Mouse (Mus musculus) stomach, postnatal 0 days (tissue): Measurements from ENCODE around the gene Zgpat. TPM values are rescaled to one million over a fixed set of nuclear protein-coding genes. Genes with fewer than 3 reads are reported as not detected.

Experiments
- ATAC-seq: fragments of 200-750 bp; cut with Nextera tagmentation; 2 replicates; pipeline ENCODE4 v1.8.0; 2017; ENCODE audit not compliant: low FRiP score, low TSS enrichment
- DNase-seq: peaks from one replicate; pipeline ENCODE4 v3.0.0-alpha.2; 2016; ENCODE audit warnings: low spot score
- H3K27ac ChIP-seq: fragments of 300-500 bp; sonication (generic); replicated peaks from 2 replicates; pipeline ENCODE4 v1.5.1; 2014; ENCODE audit warnings: mild to moderate bottlenecking, control low read depth
- H3K27me3 ChIP-seq: fragments of 300-500 bp; sonication (generic); 2 replicates; pipeline ENCODE4 v1.6.1; 2014; ENCODE audit warnings: low read length; ENCODE audit not compliant: control insufficient read depth, insufficient read depth
- H3K36me3 ChIP-seq: fragments of 300-500 bp; sonication (generic); 2 replicates; pipeline ENCODE4 v1.6.1; 2014; ENCODE audit warnings: low read length, mixed read lengths; ENCODE audit not compliant: control insufficient read depth, insufficient read depth
- H3K4me1 ChIP-seq: fragments of 300-500 bp; sonication (generic); replicated peaks from 2 replicates; pipeline ENCODE4 v1.6.1; 2014; ENCODE audit warnings: antibody characterized with exemption; ENCODE audit not compliant: control insufficient read depth, insufficient read depth
- H3K4me2 ChIP-seq: fragments of 300-500 bp; sonication (generic); replicated peaks from 2 replicates; pipeline ENCODE4 v1.6.1; 2014; ENCODE audit warnings: low read depth, mild to moderate bottlenecking, control low read depth, moderate library complexity
- H3K4me3 ChIP-seq: fragments of 300-500 bp; sonication (generic); 2 replicates; pipeline ENCODE4 v1.5.1; 2014; ENCODE audit warnings: low read depth, low read length, control low read depth
- H3K9ac ChIP-seq: fragments of 300-500 bp; sonication (generic); 2 replicates; pipeline ENCODE4 v1.6.1; 2014; ENCODE audit warnings: mild to moderate bottlenecking, low read length, control low read depth, mixed read lengths
- H3K9me3 ChIP-seq: fragments of 300-500 bp; sonication (generic); 2 replicates; pipeline ENCODE4 v1.6.1; 2016; ENCODE audit warnings: low read length; ENCODE audit not compliant: control insufficient read depth
- CTCF ChIP-seq: IDR thresholded peaks from 2 replicates; pipeline ENCODE4 v1.5.1; 2016; ENCODE audit warnings: antibody characterized with exemption, low read depth, mild to moderate bottlenecking, moderate library complexity
- EP300 ChIP-seq: optimal IDR thresholded peaks from 2 replicates; pipeline ENCODE3; 2016; ENCODE audit warnings: antibody characterized with exemption
- WGBS: fragments of 180-500 bp; shearing (Covaris S2); extraction: QIAGEN DNeasy Blood & Tissue Kit; methylation state at CpG from one replicate; pipeline ENCODE4 v1.1.7; 2014; 5-methylcytosine and 5-hydroxymethylcytosine counted together
- polyA plus RNA-seq: library from polyadenylated mRNA; unstranded; fragments of >200 nt; fragmentation: Nextera tagmentation; extraction: Ambion mirVana; gene quantifications from 2 replicates; pipeline ENCODE4 v1.2.1, GENCODE M21; 2015

Gene Zgpat
- polyA plus RNA-seq, 1 experiment from 2014 or later = 15.5 TPM

DNA sequence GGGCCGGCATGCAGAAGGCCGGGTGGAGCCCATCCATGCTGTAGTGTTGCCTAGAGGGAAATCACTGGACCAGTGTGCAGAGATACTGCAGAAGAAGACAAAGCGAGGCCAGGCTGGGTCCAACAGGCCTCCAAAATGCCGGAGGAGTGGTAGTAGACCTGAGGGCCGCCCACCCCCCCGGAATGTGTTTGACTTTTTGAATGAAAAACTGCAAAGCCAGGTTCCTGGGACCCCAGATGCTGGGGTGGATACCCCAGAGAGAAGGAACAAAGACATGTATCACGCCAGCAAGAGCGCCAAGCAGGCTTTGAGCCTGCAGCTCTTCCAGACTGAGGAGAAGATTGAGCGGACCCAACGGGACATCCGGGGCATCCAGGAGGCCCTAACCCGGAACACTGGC is 15.1 kb downstream of the Zgpat start, which contains the start of gene Lime1:
Lime1 (plus strand) TSS at position 301 of the 400 bp plus-strand sequence.
- peaks cover 24% of the 10 kb centered on the region for H3K36me3 ChIP-seq
- no peak for TF ChIP-seq CTCF
- no peak for TF ChIP-seq EP300
- WGBS = 93% methylated on average over 12 of the region's 12 CpGs

DNA sequence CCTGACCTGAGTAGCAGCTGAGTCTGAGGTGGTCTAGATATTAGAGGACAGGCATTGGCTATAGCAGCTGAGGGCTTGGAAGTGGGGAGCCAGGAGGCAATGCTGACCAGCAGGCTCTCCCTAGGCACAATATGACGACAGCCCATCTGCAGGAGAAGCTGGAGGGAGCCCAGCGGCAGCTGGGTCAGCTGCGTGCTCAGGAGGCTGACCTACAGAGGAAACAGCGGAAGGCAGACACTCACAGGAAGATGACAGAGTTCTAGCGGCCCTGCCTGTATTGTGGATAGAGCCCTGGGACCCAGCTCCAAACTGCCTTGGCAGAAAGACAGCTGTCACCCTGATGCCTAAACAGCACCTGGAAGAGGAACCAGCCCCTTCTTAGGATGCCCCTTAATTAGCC is 15.5 kb downstream of the Zgpat start:
- Histone ChIP-seq H3K4me3 (no peak overlapping the region), H3K9me3 (no peaks in the 10 kb centered on the region), H3K4me1 (no peaks in the 10 kb centered on the region), H3K27ac (no peak overlapping the region), H3K9ac (no peak overlapping the region), H3K4me2 (no peak overlapping the region), H3K27me3 (no peaks in the 10 kb centered on the region), H3K36me3 (peaks cover 24% of the 10 kb centered on the region)
- ATAC-seq (no peak), DNase-seq (no peak)
- TF ChIP-seq CTCF = no peak
- no peak for TF ChIP-seq EP300
- WGBS = 82% methylated on average over 5 of the region's 5 CpGs

More for the DNA sequence above, 15.1 kb downstream of the Zgpat start, which contains the start of gene Lime1:
- H3K9ac ChIP-seq = no peak within 1 kb of the TSS
- no peak for DNase-seq
- no peaks in the 10 kb centered on the region for H3K9me3 ChIP-seq
- no peaks in the 10 kb centered on the region for H3K27me3 ChIP-seq
- no peaks in the 10 kb centered on the region for H3K4me1 ChIP-seq
- H3K4me2 ChIP-seq = no peak within 1 kb of the TSS
- ATAC-seq = no peak
- H3K4me3 ChIP-seq = no peak within 1 kb of the TSS
- H3K27ac ChIP-seq = no peak within 1 kb of the TSS

DNA sequence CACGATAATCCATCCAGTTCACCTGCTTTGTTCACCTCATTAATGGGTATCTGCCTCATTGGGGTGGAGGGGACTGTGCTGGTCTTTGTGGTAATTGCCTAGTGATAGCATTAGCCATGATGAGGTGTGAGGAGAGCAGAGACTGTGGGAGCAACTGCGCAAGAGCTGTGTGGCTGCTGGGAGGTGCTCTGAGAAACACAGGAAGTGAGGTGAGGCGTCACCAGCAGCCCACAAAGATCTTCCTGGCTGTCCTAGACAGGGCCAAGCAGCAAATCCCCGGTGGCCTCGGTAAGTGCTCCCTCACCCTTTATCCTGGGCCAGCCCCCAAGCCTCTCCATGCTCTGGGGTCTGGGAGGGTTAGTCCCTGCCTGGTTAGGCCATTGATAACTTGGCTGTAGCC is 16.4 kb downstream of the Zgpat start:
- Histone ChIP-seq H3K27ac (no peak overlapping the region), H3K9me3 (no peaks in the 10 kb centered on the region), H3K27me3 (no peaks in the 10 kb centered on the region), H3K4me3 (no peak overlapping the region), H3K9ac (no peak overlapping the region), H3K4me1 (no peaks in the 10 kb centered on the region), H3K4me2 (no peak overlapping the region), H3K36me3 (peaks cover 24% of the 10 kb centered on the region)
- DNase-seq (no peak), ATAC-seq (no peak)
- TF ChIP-seq EP300 (no peak), CTCF (no peak)
- WGBS = 93% methylated on average over 5 of the region's 5 CpGs

DNA sequence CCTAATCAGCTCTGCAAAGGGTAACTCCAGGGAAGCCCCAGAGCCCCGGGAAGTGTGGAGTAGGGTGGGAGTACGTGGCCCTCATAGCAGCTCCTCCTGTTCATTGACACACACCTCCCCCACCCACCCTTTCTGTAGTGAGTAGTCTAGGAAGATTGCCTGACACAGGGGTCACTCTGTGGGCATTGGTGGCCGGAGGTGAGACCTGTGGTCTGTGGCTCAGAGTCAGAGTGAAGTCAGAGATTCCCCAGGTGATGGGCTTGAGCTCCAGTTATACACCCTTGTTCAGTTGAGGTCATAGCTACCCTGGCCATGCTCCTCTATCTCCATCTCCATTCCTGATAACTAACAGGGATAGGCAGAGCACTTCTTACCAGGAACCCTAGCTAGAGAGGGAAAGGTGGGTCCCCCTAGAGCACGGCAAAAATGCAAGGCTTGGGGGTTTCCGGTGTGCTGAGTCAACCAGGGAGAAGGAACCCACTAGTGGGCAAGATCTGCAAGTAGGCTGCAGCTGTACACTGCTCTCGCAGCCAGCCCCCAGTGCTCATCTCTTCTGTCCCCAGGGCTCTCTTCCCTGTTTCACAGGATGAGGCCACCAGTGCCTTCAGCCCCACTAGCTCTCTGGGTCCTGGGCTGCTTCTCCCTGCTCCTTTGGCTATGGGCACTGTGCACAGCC is 17.0 kb downstream of the Zgpat start:
- H3K36me3 ChIP-seq = peaks cover 24% of the 10 kb centered on the region

DNA sequence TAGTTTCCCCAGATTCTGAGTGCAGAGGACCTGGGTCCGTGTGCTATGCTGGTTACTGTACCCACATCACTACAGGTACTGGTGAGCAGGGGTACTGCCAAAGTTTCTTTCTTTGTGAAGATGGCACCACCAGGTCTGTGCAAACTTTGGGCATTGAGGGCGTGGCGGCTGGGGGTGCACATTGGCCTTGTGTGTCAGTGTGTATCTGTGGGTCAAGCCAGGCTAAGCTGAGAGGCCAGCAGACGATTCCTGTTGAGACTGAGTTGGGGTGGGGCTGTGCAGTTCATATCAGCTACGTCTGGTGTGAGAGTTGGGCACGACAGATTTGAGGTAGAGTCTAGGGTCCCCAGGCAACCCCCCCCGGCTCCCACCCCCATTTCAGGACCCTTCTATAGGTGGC is 19.7 kb downstream of the Zgpat start:
- DNase-seq = no peak
- Histone ChIP-seq H3K4me1 (no peaks in the 10 kb centered on the region), H3K27me3 (no peaks in the 10 kb centered on the region), H3K4me3 (no peak overlapping the region), H3K9me3 (no peaks in the 10 kb centered on the region), H3K27ac (peak overlapping the region; percentile 58; the same call in 1 of the 2 replicates), H3K4me2 (no peak overlapping the region), H3K36me3 (peaks cover 15% of the 10 kb centered on the region), H3K9ac (no peak overlapping the region)
- TF ChIP-seq CTCF = no peak
- TF ChIP-seq EP300 = no peak
- 62% methylated on average over 7 of the region's 7 CpGs for WGBS
- peak; percentile 28; the same call in 1 of the 2 replicates for ATAC-seq

More for the DNA sequence above, 17.0 kb downstream of the Zgpat start:
- Histone ChIP-seq H3K9me3 (no peaks in the 10 kb centered on the region), H3K4me3 (no peak overlapping the region), H3K9ac (no peak overlapping the region), H3K4me2 (no peak overlapping the region), H3K27ac (no peak overlapping the region), H3K4me1 (no peaks in the 10 kb centered on the region), H3K27me3 (no peaks in the 10 kb centered on the region)
- WGBS = 91% methylated on average over 6 of the region's 6 CpGs
- no peak for TF ChIP-seq CTCF
- TF ChIP-seq EP300 = no peak
- DNase-seq (no peak), ATAC-seq (no peak)

DNA sequence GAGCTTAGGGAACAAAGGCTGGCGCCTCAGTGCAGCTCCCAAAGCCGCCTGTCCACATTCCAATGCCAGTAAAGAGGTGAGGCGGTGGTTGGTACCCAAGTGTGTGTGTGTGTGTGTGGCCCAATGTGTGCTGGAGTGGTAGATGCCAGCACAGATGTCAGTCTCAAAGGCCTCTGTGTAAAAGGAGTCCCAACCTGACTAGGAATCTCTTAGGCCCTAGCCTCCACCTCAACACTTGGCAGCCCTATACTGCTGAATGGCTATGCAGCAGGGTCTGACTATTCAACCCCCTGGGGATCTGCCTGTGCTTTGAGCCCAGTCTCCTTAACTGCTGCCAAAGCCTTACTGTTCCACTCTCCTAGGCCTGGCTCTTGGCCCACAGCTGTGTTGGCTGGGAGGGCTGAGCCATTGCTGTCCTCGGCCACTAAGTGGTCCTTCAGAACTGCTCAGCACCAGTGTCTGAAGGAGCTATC is 20.2 kb downstream of the Zgpat start:
- H3K36me3 ChIP-seq = peaks cover 11% of the 10 kb centered on the region
- ATAC-seq = peak; percentile 67

More for the DNA sequence above, 20.2 kb downstream of the Zgpat start:
- no peak overlapping the region for H3K9ac ChIP-seq
- no peak overlapping the region for H3K4me2 ChIP-seq
- no peaks in the 10 kb centered on the region for H3K9me3 ChIP-seq
- TF ChIP-seq CTCF (no peak), EP300 (no peak)
- DNase-seq = peak; percentile 62
- no peaks in the 10 kb centered on the region for H3K4me1 ChIP-seq
- no peak overlapping the region for H3K4me3 ChIP-seq
- H3K27ac ChIP-seq = peak overlapping the region; percentile 58; the same call in 1 of the 2 replicates
- 60% methylated on average over 4 of the region's 4 CpGs for WGBS
- H3K27me3 ChIP-seq = no peaks in the 10 kb centered on the region
